Mouse (Mus musculus): ENCODE measurements at regions not wholly inside any gene's neighbourhood (a gene's known extent, or its start where the extent isn't known, plus 50 kb on each side); places are given as distances from the start of the nearest gene placed in this dataset.

- no peak for TF ChIP-seq CTCF (IDR thresholded peaks at IDR 0.05; ENCODE audit: borderline replicate concordance, insufficient read depth, low read length)
- TF ChIP-seq POLR2A (IDR thresholded peaks at IDR 0.05; ENCODE audit: low read depth, low read length), result no peak
Observed at GRCm38 (mm10) chr17:13561342-13561741, 199.0 kb upstream of the Afdn start.
